Comparison of ENCODE assay signal across 16 mouse cellular contexts in the genomic region with DNA sequence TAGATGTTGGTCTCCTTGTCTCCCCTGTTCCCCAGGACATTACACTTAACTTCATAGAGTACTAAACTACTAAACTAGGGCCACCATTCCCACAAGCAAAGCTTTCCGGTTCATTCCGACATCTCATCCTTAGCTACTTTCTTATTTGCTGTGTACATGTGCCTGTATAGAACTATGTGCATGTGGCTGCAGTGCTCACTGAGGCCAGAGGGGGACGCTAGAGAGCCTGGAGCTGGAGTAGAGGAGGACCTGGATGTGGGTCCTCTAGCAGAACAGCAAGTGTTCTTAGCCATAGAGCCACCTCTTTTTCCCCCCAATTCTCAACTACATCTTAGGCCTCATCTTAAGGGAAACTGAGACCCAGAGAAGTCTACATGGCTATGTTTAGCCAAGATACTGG. TPM values are rescaled to one million over a fixed set of nuclear protein-coding genes. Genes with fewer than 3 reads are reported as not detected.
DNase-seq lines count a peak whose midpoint lies in the region; ATAC-seq and TF ChIP-seq lines count a peak whose summit lies in the region.
"Had no signal": no experiment of that assay in that cellular context is flagged by ENCODE, and none has a peak within 500 bp of the region (broad histone marks: within the 10 kb centered on the region; RNA-seq: fewer than 3 reads in every experiment).

No protein-coding gene starts in this region.

- DNase-seq in hindbrain, postnatal 0 days (ENCODE audit: low spot score) = no peak
- no peak for DNase-seq in hindbrain, embryonic 10.5 days (ENCODE audit: low spot score)
- DNase-seq in lung, adult 2 months = no peak
- no peak for DNase-seq in lung, postnatal 14 days
- DNase-seq in ES-E14 (ENCODE audit: low read depth, low spot score) = peak; percentile 27
- no peak for DNase-seq in brain, embryonic 14.5 days (ENCODE audit: low read depth)
- no peak for DNase-seq in spleen, postnatal 10 days (ENCODE audit: low spot score in 2 of 2)
- DNase-seq: adrenal gland, postnatal 25 days; cerebellum, adult 8-10 months; heart, adult 18-20 months; kidney, adult 11 months; kidney, postnatal 36 days had no signal

- ATAC-seq in hindbrain, postnatal 0 days = no peak
- ATAC-seq: lung, postnatal 0 days had no signal

- peak; percentile 26; the same call in 1 of the 2 replicates for TF ChIP-seq CTCF in hindbrain, postnatal 0 days (IDR thresholded peaks at IDR 0.05; ENCODE audit: low read depth)
- 0 out of 2 replicates have a peak, but pooled peaks have one; percentile 3 for TF ChIP-seq CTCF in lung, adult 2 months (IDR thresholded peaks at IDR 0.05; ENCODE audit: insufficient read depth, low read length)
- TF ChIP-seq CTCF in brain, embryonic 14.5 days (IDR thresholded peaks at IDR 0.05; ENCODE audit: borderline replicate concordance, extremely low read depth, insufficient read depth, insufficient read length) = peak; percentile 23; the same call in 1 of the 2 replicates

- TF ChIP-seq POLR2A in lung, adult 2 months (IDR thresholded peaks at IDR 0.05; ENCODE audit: borderline replicate concordance, extremely low read depth, low read depth, low read length) = no peak
- no peak for TF ChIP-seq POLR2A in brain, embryonic 14.5 days (IDR thresholded peaks at IDR 0.05; ENCODE audit: borderline replicate concordance, extremely low read depth, insufficient read depth, insufficient read length, poor library complexity, severe bottlenecking)

- H3K4me1 ChIP-seq in hindbrain, postnatal 0 days (ENCODE audit: insufficient read depth, low read length) = no peaks in the 10 kb centered on the region
- H3K4me1 ChIP-seq in hindbrain, embryonic 10.5 days (replicated peaks) = peaks cover 6% of the 10 kb centered on the region
- no peaks in the 10 kb centered on the region for H3K4me1 ChIP-seq in lung, adult 2 months (ENCODE audit: control insufficient read depth, insufficient read depth, low read length)
- peaks cover 0 to 10% of the 10 kb centered on the region in 2 experiments; a peak in 2 of 4 replicates for H3K4me1 ChIP-seq in ES-E14 (ENCODE audit: control insufficient read depth in 2 of 2, insufficient read depth in 2 of 2, low read length in 2 of 2, poor library complexity in 1 of 2)

- no peak overlapping the region for H3K9ac ChIP-seq in hindbrain, postnatal 0 days (replicated peaks; ENCODE audit: low read length)
- H3K9ac ChIP-seq in ES-E14 (ENCODE audit: insufficient read depth, low read depth, low read length, poor library complexity, severe bottlenecking) = no peak overlapping the region
- H3K9ac ChIP-seq: hindbrain, embryonic 14.5 days; limb, embryonic 15.5 days had no signal

- WGBS in hindbrain, postnatal 0 days = 73% methylated on average over 3 of the region's 3 CpGs
- WGBS in hindbrain, embryonic 10.5 days = 83% methylated on average over 3 of the region's 3 CpGs
- WGBS in lung, adult 2 months = 75% methylated on average over 3 of the region's 3 CpGs

- no peaks in the 10 kb centered on the region for H3K36me3 ChIP-seq in hindbrain, postnatal 0 days (ENCODE audit: insufficient read depth, low read length)
- no peaks in the 10 kb centered on the region for H3K36me3 ChIP-seq in hindbrain, embryonic 10.5 days
- no peaks in the 10 kb centered on the region for H3K36me3 ChIP-seq in ES-E14 (ENCODE audit: control insufficient read depth, insufficient read depth, low read length, poor library complexity, severe bottlenecking)
- H3K36me3 ChIP-seq: limb, embryonic 15.5 days had no signal

- no peak overlapping the region for H3K27ac ChIP-seq in hindbrain, postnatal 0 days
- H3K27ac ChIP-seq in hindbrain, embryonic 10.5 days = no peak overlapping the region
- H3K27ac ChIP-seq in ES-E14 (ENCODE audit: insufficient read depth, low read depth, low read length, poor library complexity, severe bottlenecking) = no peak overlapping the region
- H3K27ac ChIP-seq: hindbrain, embryonic 14.5 days; limb, embryonic 15.5 days had no signal

- in situ Hi-C loops in ES-E14 (cut with MboI; ENCODE audit: low sequenced_read_pairs in 2 of 2, unreplicated experiment in 2 of 2) = no loop called here

- no peaks in the 10 kb centered on the region for H3K9me3 ChIP-seq in hindbrain, postnatal 0 days (ENCODE audit: low read length)
- H3K9me3 ChIP-seq in hindbrain, embryonic 10.5 days = no peaks in the 10 kb centered on the region
- H3K9me3 ChIP-seq in ES-E14 (ENCODE audit: control insufficient read depth, insufficient read depth, low read depth, low read length) = no peaks in the 10 kb centered on the region
- H3K9me3 ChIP-seq: limb, embryonic 15.5 days had no signal

- H3K4me2 ChIP-seq in hindbrain, postnatal 0 days (ENCODE audit: low read depth, low read length) = no peak overlapping the region
- H3K4me2 ChIP-seq: hindbrain, embryonic 14.5 days; limb, embryonic 15.5 days had no signal

- H3K27me3 ChIP-seq in hindbrain, postnatal 0 days (ENCODE audit: insufficient read depth, low read length) = no peaks in the 10 kb centered on the region
- H3K27me3 ChIP-seq in hindbrain, embryonic 10.5 days (ENCODE audit: insufficient read depth, poor library complexity, severe bottlenecking) = peaks cover 19% of the 10 kb centered on the region

- H3K4me3 ChIP-seq in hindbrain, postnatal 0 days (ENCODE audit: low read length) = no peak overlapping the region
- no peak overlapping the region for H3K4me3 ChIP-seq in hindbrain, embryonic 10.5 days
- no peak overlapping the region for H3K4me3 ChIP-seq in lung, adult 2 months (replicated peaks; ENCODE audit: extremely low read depth, low read depth, low read length)
- no peak overlapping the region for H3K4me3 ChIP-seq in ES-E14 (ENCODE audit: insufficient read depth in 1 of 2, low read depth in 1 of 2, low read length in 2 of 2, poor library complexity in 1 of 2, severe bottlenecking in 1 of 2)
- H3K4me3 ChIP-seq: limb, embryonic 15.5 days had no signal

TF ChIP-seq in ES-E14, 5 proteins besides CTCF, POLR2A, EP300 and RAD21:
- no peak for TF ChIP-seq ZC3H11A (IDR thresholded peaks at IDR 0.05; ENCODE audit: borderline replicate concordance, low read depth, low read length)
- no peak for TF ChIP-seq ZNF384 (IDR thresholded peaks at IDR 0.05; ENCODE audit: low read depth, low read length)
- no peak for TF ChIP-seq CHD2 (IDR thresholded peaks at IDR 0.05; ENCODE audit: low read depth, low read length)

RNA-seq across cellular contexts. Expression of a gene that starts 36.1 kb away (rescaled TPM):
- 310 and 321 TPM in 2 replicates for total RNA-seq in hindbrain, postnatal 0 days (2014; rRNA removed)
- 412 and 459 TPM in 2 replicates for polyA plus RNA-seq in hindbrain, postnatal 0 days (2015; fragmentation: Nextera tagmentation; extraction: Ambion mirVana)
- polyA plus RNA-seq in hindbrain, embryonic 10.5 days (2016; fragmentation: Nextera tagmentation; extraction: Ambion mirVana) = 1.6 and 13.8 TPM in 2 replicates
- 0.14 and 0.22 TPM in 2 replicates for polyA plus RNA-seq in lung, adult 2 months (2012; rRNA removed)
- 1.4 and 2.1 TPM in 2 replicates for total RNA-seq in ES-E14 (2012; rRNA removed)
- polyA plus RNA-seq in brain, embryonic 14.5 days (2012; rRNA removed) = 229 and 307 TPM in 2 replicates
- total RNA-seq: megakaryocyte, adult 5-6 weeks had no signal

RNA-seq across cellular contexts. Expression of a gene that starts 42.0 kb away (rescaled TPM):
- total RNA-seq in hindbrain, postnatal 0 days (2014; rRNA removed) = 149 and 156 TPM in 2 replicates
- polyA plus RNA-seq in hindbrain, postnatal 0 days (2015; fragmentation: Nextera tagmentation; extraction: Ambion mirVana) = 58.4 and 61.2 TPM in 2 replicates
- 80.3 and 80.7 TPM in 2 replicates for polyA plus RNA-seq in hindbrain, embryonic 10.5 days (2016; fragmentation: Nextera tagmentation; extraction: Ambion mirVana)
- polyA plus RNA-seq in lung, adult 2 months (2012; rRNA removed) = 74.2 and 91.6 TPM in 2 replicates
- 104 and 105 TPM in 2 replicates for total RNA-seq in ES-E14 (2012; rRNA removed)
- 160 and 198 TPM in 2 replicates for polyA plus RNA-seq in brain, embryonic 14.5 days (2012; rRNA removed)

Comparison
In these comparisons a context has a peak if more than half of its experiments do, and no peak if none do; other contexts are left out.
1. RNA of a gene that starts 36.1 kb away (polyA plus RNA-seq): 412 to 459 TPM in hindbrain, postnatal 0 days and 229 to 307 TPM in brain, embryonic 14.5 days; 1.6 to 13.8 TPM in hindbrain, embryonic 10.5 days and 0.14 to 0.22 TPM in lung, adult 2 months; every median in the first group is over 10 times any median in the second.
2. Peak in every context shown above with its lines, with median percentiles within 50 percentile points of each other: CTCF ChIP-seq.